Mouse (Mus musculus): ENCODE measurements around the gene Treml1. TPM values are rescaled to one million over a fixed set of nuclear protein-coding genes. Genes with fewer than 3 reads are reported as not detected.

Treml1 gene
- 1 to 10 TPM in 1 of 2 experiments, under 1 TPM in 1; 0.25 to 1.2 TPM for polyA plus RNA-seq (2017; shearing (Covaris generic))

DNA sequence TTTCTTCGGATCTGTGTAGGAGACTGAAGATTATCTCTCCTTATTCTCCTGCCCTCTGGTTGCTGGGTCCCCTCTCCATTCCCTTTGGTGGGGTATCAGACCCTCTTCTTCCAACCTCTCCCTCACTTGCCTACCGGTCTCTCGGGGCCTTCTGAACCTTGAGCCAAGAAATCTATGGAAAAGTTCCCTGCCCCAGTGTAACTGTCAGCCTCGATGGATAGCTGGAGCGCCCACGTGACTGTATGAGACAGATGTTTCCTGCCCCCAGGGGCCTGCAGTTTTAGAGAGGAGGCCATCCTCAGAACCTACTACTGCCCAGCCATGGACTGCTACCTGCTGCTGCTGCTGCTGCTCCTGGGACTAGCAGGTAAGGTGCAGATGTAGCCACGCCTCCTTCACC is at the start of gene Treml1:
TSS of gene Treml1 (plus strand) at position 301 of the 400 bp plus-strand sequence.

DNA sequence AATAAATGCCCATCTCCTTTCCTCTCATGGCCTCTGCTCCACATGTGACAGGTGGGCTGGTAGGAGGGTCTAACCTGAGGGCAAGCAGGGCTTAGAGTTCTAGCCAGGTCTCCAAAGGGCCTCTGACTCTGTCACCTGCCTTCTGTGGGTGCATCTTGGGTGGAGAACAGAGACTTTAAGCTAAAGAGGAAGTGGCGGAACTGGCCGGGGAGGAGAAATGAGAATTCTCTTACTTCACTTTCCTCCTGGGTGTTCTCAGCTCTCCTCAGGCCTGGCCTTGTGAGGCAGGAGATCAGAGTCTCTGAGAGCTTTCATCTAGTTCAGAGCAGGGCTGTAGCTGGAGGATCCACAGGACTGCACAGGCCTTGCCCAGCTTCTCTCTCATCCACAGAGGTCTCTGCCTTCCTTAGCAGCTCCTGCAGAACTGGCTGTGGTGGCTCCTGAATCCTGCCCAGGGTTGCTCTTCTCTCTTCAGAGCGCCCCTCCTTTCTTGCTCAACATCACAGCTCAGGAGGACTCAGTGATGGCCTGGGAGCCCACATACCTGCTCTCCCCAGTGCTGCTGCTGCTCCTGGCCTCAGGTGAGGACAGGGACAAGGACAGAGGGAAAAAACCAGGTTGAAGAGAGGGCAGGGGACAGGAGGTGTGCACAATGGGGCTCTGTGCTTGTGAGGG is 43.7 kb upstream of the Treml1 start, which contains the start of gene B430306N03Rik:
TSS of gene B430306N03Rik (plus strand) at position 237 of the 675 bp plus-strand sequence.

DNA sequence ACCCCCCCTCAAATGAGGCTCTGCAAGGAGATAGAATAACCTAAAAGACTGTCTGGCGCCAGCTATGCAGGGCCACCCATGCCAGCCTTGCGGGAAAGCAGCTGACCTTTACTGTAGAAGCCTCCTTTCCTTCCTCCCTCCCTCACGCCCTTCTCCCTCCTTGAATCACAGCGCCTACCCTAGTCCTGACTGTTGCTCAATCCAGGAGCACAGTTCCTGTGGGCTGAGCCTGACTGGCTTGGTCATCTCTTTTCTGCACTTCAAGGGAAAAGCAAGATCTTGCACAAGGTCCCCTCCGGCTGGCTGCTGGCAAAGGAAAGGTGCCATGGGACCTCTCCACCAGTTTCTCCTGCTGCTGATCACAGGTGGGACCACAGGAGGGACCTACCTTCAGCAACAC is 13.5 kb upstream of the Treml1 start, which contains the start of gene Trem2:
TSS of gene Trem2 (plus strand) at position 171 of the 400 bp plus-strand sequence.

DNA sequence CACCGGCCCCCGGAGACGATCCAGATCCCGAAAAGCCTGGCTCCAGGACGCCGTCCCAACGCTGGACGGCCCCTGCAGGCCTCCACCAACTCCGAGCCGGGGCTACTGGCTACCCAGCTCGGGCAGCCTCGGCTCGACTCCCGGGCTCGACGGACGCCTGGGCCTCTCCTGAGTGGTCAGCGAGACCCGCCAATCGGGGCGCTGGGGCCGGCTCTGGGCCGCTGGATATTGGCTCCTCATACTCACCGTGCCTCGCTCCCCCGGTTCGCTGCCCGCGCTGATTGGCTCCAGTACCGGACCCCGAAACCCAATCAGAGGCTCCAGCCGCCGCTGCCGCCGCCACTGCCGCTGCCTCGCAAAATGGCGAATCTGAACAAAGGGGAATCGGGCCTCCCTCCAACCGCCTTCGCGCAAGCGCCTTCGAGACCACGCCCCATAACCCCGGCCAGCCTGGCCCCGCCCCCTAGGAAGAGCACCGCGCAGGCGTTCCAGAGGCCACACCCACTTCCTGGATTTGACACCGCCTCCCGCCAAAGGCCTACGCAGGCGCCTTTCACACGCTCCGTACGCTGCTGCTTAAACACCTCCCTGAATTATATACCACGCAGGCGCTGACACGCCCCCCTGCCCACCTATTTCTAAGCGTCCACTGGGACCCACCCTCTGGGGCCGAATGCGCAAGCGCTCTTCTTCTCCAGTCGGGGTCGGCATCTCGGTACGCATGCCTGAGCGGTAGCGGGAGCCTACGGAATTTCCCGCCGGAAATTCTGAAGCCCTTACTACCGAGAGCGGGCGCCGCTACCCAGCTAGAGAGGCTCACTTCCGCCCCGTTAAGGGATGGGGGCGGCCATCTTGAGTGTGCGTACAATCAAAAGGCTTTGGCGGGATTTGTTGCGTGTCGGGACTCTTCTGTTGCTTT is 49.9 kb downstream of the Treml1 start, which contains the start of the genes Nfya and Oard1:
TSS of gene Nfya (minus strand) at position 527 of the 919 bp plus-strand sequence.
TSS of gene Oard1 (plus strand) at position 635 of the 919 bp plus-strand sequence.

Other genes with a start within 250 kb of the Treml1 start
- under 1 TPM; 0.23 to 0.32 TPM for gene 9830107B12Rik, start 213.6 kb upstream of the Treml1 start, polyA plus RNA-seq (2017; shearing (Covaris generic))
- 1 to 10 TPM in 1 of 2 experiments, under 1 TPM in 1; 0.74 to 2.2 TPM for gene A530064D06Rik, start 192.6 kb upstream of the Treml1 start, polyA plus RNA-seq (2017; shearing (Covaris generic))
- gene Trem1, start 127.1 kb upstream of the Treml1 start, polyA plus RNA-seq (2017; shearing (Covaris generic)) = under 1 TPM; 0.07 to 0.64 TPM
- gene Trem3, start 112.1 kb upstream of the Treml1 start, polyA plus RNA-seq (2017; shearing (Covaris generic)) = not detected
- 1 to 10 TPM in 1 of 2 experiments, under 1 TPM in 1; 0.43 to 6.5 TPM for gene Treml4, start 95.6 kb upstream of the Treml1 start, polyA plus RNA-seq (2017; shearing (Covaris generic))
- gene Treml2, start 60.4 kb upstream of the Treml1 start, polyA plus RNA-seq (2017; shearing (Covaris generic)) = 10 to 100 TPM; 16.9 to 21.4 TPM
- 10 to 100 TPM in 1 of 2 experiments, 1 to 10 TPM in 1; 2.7 to 11.0 TPM for gene B430306N03Rik, start 43.8 kb upstream of the Treml1 start, polyA plus RNA-seq (2017; shearing (Covaris generic))
- not detected for gene Trem2, start 13.5 kb upstream of the Treml1 start, polyA plus RNA-seq (2017; shearing (Covaris generic))
- 1 to 10 TPM; 5.1 to 5.5 TPM for gene Nfya, start 50.0 kb downstream of the Treml1 start, polyA plus RNA-seq (2017; shearing (Covaris generic))
- gene Oard1, start 50.1 kb downstream of the Treml1 start, polyA plus RNA-seq (2017; shearing (Covaris generic)) = 10 to 100 TPM; 70.0 to 82.8 TPM
- 1 to 10 TPM; 3.0 to 8.1 TPM for gene Apobec2, start 73.0 kb downstream of the Treml1 start, polyA plus RNA-seq (2017; shearing (Covaris generic))
- 1 to 10 TPM in 1 of 2 experiments, under 1 TPM in 1; 0.24 to 9.0 TPM for gene Tspo2, start 91.6 kb downstream of the Treml1 start, polyA plus RNA-seq (2017; shearing (Covaris generic))
- 10 to 100 TPM; 24.2 to 36.8 TPM for gene Unc5cl, start 95.0 kb downstream of the Treml1 start, polyA plus RNA-seq (2017; shearing (Covaris generic))